Mouse (Mus musculus) urinary bladder, postnatal 10 days (tissue): Measurements from ENCODE around the gene Btd.
A peak's percentile ranks its signal among the peaks of the same experiment; 100 is the strongest.
"Not testable (repeated sequence)": the region's sequence is repeated elsewhere in the genome, so short reads cannot be mapped to it uniquely, and the experiment has no call there.

Source experiments
- DNase-seq: peaks from one replicate; pipeline ENCODE4 v3.0.0; 2022; ENCODE audit warnings: low spot score

Btd gene

DNA sequence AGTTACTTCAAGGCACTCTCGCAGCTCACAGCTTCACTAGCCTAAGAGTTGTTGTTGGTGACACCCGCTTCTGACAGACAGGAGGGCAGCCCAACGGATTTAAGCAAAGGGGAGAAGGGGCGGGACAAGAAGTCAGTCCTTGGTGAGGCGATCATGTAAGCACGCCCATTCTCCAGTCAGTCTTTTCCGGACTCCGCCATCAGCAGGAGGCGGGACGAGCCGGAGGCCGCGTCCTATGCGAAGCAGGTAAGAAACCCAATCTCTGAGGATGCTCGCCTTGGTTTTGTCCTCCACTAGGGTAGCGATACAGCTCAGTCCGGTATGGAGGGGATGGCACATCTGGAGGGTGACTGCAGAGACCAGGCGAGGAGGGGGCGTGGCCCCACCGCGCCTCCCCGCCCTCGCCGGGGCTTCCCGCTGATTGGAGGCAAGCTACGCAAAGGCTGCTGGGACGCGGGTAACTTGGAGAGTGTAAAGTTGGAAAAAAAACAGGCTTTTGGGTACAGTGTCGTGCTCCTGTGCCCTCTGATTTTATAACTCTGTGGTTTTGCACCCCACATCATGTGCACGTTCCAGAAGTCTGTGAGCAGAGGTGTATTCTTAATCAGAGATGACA, at the start of gene Btd, which contains the start of gene Hacl1:
Gene Btd (plus strand): TSS at position 139 of the 616 bp plus-strand sequence.
Gene Hacl1 (minus strand): TSS at position 397 of the 616 bp plus-strand sequence.
- DNase-seq = peak; percentile 28

DNA sequence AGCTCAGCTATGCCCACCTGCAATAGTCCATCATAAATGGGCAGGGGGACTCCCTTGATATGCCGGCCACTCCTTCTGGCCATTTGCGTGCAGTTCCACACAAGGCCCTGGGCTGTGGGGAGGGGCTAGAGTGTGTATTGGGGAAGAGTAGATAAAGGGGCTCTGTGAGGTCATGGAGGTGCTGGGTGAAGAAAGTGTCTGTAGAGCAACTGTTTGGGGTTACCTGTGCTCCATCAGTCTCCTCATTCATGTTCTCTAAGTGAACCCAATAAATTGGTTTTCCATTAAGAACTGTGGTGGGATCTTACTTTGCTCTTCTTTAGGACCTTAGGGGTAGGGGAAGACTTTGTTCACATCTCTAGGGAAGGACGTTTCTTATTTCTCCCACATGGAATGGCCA, 49.6 kb upstream of the Btd start, which contains the start of gene Colq:
Gene Colq (minus strand): TSS at position 101 of the 400 bp plus-strand sequence.
- DNase-seq = no peak

DNA sequence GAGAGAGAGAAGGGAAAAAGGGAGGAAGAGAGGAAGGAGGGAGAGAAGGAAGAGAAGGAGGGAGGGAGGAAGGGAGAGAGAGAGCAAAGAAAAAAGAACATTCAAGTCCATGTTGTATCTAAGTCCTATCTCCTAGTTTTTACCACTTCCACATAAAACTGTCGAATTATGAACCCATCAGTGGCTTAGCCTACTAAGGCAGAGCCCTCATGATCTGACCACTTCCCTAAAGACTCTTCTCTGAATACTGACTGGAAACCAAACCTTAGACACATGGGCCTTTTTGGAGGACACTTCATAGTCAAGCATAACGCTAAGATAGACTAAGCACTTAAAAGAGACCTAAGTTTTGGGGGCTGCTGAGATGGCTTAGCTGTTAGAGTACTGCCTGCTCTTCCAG, 47.8 kb upstream of the Btd start:
- no peak for DNase-seq

DNA sequence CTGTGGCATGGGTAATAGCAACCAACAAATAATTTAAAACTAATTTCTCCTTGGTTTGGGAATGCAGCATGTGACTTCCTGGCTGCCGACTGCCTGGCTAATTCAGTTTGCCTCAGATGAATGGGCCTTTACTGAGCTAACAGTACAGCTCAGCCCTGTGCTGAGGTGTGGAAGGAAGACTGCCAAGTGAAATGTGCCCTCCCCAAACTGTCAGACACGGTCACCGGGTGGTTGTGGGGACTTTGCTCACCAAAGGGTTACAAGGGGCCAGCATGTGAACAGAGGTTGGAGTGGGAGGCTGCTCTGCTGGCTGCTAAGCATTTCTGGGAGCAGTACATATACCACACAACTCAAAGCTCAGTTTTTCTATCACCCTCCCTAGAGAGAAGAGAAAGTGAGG, 46.1 kb upstream of the Btd start:
- DNase-seq = no peak

DNA sequence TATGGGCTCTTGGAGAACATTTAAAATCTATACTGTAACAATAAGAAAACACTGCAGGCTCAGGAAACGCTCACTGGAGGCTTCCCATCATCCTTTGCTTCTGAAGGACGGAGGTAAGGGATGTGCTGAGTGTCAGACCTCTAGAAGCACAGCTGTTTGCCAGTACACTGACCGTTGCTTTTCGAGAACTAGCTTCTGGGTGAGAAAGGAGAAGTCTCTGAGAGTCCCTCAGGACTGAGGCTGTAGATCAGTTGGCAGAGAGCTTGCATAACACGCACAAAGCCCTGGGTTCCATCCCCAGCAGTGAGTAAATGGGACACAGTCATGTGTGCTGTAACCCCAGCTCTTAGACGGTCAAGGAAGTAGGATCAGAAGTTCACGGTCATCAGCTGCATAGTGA, 44.4 kb upstream of the Btd start:
- DNase-seq = no peak

DNA sequence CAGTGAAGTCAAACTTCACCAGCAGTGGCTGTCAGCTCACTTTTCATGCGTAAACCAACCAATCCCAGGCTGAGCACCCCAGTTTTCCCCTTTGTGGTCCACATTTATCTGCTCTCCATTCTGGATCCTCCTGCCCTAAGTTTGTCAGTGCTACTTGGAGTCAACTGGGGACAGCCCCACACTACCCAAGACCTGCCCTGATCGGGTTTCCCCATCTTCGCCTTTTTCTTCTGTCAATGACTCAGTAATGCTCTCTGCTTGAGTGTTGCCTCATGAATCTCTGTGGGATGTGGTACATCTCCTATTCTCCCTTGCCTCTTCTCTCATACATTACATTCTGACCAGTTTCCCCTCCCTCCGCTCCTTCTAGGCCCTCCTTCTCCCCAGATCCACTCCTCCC, 43.4 kb upstream of the Btd start:
- no peak for DNase-seq

DNA sequence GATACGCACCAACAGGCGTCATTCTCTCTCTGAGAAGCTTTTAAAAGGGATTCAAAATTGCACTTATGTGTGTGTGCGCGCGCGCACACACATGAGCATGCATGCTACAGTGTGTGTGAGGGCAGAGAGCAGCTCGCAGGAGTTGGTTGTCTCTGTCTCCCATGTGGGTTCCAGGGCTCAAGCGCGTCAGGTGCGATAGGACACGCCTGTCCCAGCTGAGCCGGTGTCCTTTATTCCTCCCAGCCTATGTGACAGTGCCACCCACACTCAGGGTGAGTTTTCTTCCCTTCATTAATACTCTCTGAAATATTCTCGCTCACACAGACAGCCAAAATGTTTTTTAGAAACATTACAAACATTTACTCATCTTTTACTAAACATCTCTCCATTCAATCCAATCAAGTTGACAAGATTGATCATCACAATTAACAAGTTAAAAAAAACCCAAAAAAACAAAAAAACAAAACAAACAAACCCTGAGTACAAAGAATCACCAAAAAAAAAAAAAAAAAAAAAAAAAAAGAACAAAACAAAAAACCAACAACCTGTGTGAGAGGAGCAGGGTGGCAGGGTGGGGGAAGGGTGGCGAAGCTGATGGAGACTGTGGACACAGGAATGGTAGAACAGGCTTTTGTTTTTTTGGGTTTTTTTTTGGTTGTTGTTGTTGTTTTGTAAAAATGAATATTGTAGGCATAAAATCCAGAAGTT, 38.8 kb upstream of the Btd start:
- DNase-seq = no peak

DNA sequence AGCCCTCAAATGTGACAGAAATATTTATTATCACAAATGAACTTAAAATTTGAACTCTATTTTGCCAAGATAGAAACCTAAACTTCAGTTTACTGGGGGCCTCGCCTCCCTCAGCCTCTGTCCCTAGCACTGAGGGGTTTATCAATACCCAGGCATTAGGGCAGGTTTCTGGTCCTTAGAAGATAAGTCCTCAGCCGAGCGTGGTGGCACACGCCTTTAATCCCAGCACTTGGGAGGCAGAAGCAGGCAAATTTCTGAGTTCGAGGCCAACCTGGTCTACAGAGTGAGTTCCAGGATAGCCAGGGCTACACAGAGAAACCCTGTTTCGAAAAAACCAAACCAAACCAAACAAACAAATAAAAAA, 38.2 kb upstream of the Btd start:
- DNase-seq = not testable (repeated sequence)

DNA sequence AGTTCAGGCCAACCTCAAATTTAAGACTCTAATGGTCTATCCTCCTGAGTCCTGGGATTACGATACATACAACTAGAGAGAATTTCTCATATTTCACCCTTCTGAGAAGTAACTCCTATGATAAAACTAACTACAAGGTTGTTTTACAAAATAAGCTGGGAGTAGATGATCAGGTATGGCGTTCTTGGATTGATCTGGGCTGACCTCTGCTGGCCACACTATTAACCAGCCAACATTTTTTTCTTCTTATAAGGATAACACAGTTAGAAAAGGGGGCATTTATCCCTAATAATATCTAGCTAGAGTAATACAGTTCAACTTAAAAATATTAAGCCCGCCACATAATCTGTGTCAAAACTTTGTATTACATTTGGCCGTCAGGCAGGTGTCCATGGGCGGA, 35.9 kb upstream of the Btd start:
- DNase-seq = no peak

DNA sequence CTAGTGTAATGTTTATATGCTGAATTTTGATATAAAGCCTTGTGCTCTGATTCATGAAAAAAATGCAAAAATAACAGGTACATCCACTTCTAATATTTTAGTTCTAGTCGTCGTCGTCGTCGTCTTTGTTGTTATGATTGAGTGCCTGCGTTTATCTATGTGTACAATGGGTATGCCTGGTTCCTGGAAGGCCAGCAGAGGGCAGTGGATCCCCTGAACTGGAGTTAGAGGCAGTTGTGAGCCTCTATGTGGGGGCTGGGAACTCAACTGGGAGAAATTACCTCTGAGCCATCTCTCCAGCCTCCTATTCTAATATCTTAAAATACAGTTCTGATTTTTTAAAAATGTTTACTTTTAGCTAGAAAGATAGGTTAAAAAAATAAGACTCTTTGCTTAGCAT, 35.3 kb upstream of the Btd start:
- no peak for DNase-seq

DNA sequence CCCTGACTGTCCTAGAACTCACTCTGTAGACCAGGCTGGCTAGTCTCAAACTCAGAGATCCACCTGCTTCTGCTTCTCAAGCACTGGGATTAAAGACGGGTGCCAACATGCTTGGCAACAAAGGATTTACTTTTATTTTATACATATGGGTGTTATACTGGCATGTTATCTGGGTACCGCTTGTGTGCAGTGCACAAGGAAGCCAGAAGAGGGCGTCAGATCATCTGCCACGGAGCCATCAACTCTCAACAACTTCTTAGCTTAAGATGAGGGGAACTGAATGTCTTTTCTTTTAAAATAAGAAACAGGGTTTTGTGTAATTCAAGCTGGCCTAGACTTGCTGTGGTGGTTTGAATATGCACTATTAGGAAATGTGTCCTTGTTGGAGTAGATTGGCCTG, 28.8 kb upstream of the Btd start:
- no peak for DNase-seq

DNA sequence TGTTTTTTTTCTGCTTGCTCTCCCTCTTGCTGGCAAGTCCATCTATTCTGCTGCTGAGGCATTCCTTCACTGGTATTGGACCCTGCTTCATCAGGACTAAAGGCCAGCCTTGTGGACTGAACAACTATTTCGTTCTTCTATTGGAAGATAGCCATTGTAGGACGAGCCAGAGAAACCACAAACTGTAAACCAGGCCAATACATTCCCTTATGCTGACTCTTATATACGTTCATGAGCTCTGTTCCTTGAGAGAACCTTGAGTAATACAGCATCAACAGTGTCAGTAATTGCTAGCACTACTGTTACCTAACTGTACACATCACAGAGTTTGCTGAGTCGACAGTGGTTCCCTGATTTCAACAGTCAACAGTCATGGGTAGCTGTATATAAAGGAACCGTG, 27.2 kb upstream of the Btd start:
- DNase-seq = no peak

DNA sequence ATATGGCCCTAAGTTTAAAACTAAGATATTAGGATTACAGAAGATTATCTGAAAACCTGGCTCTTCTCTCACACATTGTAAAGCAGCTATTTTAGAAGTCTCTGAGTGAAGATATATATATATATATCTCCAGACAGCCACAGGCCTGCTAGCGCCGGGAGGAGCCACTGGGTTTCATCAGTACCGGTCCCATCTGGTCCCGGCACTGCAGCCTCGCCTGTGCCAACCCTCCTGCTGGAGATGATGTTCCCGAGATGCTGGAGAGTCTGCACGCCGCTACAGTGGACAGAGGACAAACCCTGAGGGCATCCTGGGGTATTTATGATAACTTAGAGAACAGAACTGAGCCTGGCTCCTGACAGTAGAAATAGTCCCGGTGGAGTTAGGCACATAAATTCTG, 23.6 kb upstream of the Btd start:
- DNase-seq = no peak

DNA sequence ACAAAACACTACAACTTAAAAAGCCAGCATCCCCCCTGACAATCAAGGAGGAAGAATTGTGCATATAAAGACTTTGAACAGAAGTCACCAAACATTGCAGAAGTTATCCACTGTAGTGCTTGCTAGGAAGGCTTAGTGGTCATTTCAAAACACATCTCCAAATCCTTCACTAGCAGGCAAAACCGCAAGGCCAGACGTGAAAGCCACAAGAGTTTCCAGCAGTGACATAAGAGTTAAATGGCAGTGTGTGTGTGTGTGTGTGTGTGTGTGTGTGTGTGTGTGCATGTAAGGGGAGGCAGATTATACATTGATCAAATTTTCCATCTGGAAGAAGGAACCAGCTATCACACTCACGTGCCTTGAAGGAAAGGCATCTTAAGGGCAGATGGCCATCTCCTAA, 22.8 kb upstream of the Btd start:
- DNase-seq = no peak

DNA sequence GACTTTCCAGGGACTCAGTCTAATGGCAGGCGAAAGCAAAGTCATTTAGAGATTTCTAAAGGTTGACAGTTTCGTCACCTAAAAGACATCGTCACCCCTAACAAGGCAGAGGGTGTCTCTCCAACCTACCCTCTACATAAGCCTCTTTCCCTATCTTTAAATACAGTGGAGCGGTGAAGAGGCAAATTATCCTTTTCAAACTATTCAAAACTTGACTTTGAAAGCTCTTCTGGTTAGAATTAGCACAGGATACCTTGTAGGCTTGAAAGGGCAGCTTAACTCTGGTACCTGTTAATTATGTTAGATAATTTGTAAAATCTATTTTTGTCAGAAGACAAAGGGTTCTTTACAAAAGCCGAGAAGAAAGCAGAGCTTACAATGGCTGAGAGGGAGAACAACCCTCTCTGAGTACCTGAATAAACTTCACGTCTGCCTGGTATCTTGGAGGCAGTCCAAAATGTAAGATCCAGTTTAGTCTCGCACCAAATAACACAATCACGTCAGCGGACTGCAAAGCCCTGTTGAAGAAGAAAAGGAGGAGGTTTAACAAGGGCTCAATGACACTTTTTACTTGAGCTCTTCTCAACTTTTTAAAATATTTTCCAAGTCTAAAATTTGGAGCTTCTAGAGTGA, 20.1 kb upstream of the Btd start:
- no peak for DNase-seq

DNA sequence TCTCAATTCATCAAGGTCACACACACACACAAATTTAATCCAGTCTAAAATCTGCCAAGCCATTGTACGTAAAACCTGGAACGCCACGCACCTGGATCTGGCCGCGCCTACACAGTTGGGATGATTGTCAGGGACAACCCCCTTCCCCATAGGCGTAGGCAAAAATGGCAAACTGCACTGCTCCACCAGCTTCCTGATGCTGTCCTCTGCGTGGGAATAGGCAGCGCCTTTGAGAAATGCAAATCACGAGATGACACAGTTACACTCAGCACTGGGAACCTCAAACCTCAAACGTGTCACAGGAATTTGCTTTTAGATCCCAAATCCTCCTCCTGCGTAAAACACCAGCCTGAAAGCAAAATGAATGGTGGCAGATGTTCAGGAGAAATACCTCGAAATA, 18.1 kb upstream of the Btd start:
- DNase-seq = no peak

DNA sequence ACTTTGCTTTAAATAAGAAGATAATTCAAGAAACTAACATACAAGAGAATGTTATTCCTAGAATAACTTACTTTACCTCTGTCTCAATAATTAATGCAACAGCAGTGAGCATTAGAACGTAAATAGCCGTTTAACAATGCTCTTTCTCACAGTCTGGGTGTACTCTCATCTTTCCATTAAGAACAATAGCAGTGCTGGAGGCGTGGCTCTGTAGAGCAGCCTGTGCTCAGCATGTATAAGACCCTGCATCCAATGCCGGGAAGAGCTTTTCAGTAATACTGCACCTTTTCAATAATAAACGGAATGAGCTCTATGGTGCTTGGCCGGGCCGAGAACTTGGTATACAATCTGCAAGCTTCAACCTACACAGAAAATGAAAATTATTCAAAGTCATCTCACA, 10.2 kb upstream of the Btd start:
- no peak for DNase-seq

DNA sequence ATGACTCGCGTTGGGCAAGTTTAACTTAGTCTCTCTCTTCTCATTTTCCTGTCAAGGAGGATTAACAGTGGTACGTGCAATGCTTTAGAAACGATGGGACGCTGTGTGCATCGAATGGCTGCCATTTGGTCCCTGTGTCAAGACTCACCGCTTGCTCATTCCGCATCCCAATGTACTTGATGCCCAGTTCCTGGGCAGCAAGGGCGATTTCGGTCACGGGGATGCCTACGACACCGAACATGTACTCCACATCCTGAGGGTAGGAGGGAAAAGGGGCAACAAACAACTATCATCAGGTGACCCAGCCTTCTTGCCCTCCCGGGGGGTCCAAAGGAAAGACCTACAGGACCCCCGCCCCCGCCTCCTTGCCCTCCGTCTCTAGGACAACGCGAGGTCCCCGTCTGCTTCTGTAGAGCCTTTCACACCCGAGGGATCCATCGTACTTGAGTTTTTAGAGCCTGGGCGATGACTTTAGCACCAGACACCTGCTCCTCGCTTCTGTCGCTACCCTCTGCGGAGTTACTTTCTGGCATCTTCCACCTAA, 410 bp upstream of the Btd start, which contains the start of gene Gm49387:
Gene Gm49387 (minus strand): TSS at position 533 of the 544 bp plus-strand sequence.
- no peak for DNase-seq

DNA sequence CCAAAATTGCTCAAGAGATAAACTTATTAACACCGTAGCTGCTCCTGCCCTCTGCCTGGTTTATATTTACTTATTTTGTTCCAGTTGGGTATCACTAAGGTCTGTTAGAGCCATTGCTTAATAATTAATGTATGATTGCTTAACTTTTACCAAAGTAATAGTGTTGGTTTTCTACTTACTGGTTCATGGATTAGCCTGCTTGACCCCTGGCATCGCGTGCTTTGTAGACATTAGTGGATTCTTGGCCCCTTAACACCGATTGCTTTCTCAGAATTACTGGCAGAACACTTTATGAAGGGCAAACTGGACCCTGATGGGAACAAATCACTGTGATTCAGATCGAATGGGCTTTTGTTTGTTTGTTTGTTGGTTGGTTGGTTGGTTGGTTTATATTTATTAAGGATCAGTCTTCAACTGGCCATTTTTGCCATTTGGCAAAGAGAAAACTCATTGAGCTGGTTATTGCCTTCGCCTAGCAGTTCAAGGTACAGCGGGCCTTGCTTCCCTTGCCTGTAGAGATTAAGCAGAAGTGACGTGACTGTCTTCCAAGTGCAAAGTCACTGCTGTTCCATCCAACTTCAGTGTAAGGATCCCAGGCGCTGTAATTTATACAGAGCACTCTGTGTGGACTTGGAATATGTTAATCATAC, 803 bp downstream of the Btd start:
- DNase-seq = no peak

DNA sequence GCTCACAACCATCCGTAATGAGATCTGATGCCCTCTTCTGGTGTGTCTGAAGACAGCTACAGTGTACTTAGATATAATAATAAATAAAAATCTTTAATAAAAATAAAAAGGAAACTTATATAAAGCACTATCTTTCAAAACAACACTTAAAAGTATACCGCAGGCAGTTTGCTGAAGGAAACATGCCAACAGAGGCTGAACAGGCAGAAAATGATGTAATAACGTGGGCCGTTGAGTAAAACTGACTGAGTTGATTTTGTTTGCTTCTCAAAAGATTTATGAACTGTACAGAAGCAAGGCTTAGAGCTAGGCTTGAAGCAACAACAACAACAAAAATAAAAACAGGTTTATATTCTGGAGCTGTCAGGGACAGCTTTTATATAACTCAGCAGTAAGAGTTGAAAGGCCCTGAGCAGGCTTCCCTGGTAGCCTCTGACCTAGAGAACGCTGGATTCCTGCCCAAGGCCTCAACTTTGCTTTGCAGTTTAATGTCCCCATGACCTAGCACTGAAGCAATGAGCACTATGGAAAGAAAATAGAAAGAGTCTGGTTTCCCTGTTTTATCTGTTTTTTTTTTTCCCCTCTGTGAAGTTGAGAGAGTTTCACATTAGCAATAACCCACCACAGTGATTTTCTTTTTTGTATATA, 3.5 kb downstream of the Btd start:
- no peak for DNase-seq

DNA sequence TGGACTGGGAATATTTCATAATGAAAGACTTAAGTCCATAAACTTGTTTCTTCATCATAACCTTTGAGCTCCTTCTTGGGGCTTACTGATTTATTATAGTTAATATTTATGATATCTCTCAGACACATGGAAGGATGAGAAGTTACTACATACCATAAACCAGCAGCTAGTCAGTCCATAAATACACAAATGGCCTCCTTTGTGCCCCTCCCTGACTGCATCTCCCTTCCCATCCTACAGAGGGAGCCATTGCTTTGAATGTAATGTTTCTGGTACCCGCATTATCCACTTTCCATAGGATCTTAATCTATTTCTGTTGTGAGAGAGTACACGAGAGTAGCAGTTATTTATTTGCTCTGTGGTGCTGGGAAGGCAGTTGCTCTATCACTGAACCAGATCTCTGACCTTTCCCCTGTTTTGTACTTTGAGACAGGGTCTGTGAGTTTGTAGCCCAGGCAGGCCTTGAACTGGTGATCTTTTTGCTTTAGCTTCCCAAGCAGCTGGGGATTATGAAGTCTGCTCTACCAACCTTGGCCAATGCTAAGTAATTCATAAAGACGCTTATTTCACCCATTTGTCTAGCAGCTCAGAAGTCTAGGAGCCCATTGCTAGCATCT, 4.2 kb downstream of the Btd start:
- no peak for DNase-seq

DNA sequence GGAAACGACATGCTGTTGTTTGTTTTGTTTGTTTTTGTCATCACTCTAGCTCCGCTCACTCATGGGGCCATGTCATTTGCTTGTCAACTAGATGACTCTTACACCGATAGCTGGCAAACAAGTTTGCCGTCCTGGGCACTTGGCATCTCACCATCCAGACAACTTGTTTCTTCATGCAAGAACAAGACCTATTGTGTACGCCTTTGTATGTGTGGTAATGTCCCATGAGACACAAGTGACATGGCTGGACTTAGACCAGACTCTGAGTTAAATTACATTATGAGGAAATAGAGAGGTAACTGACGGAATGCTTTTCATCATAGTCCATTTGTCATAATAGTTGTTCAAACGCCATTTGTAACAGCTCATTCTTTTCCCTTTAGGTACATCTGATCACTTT, 5.1 kb downstream of the Btd start:
- no peak for DNase-seq
